Mouse (Mus musculus) gonadal fat pad, adult 2 months (tissue): ENCODE results near the gene Csf2rb2. TPM values are rescaled to one million over a fixed set of nuclear protein-coding genes. Genes with fewer than 3 reads are reported as not detected.
"Not testable (repeated sequence)": the region's sequence is repeated elsewhere in the genome, so short reads cannot be mapped to it uniquely, and the experiment has no call there.

ENCODE experiments used
- DNase-seq: peaks from one replicate; pipeline ENCODE4 v3.0.0-alpha.2; 2012; ENCODE audit warnings: low read depth
- polyA plus RNA-seq: library from polyadenylated mRNA; depleted of rRNA; stranded (reverse); fragments of >200 nt; gene quantifications from 2 replicates; pipeline ENCODE4 v1.2.3, GENCODE M21; 2012; rRNA removed

Csf2rb2 gene
- polyA plus RNA-seq = 5.7 and 6.2 TPM in 2 replicates

DNA sequence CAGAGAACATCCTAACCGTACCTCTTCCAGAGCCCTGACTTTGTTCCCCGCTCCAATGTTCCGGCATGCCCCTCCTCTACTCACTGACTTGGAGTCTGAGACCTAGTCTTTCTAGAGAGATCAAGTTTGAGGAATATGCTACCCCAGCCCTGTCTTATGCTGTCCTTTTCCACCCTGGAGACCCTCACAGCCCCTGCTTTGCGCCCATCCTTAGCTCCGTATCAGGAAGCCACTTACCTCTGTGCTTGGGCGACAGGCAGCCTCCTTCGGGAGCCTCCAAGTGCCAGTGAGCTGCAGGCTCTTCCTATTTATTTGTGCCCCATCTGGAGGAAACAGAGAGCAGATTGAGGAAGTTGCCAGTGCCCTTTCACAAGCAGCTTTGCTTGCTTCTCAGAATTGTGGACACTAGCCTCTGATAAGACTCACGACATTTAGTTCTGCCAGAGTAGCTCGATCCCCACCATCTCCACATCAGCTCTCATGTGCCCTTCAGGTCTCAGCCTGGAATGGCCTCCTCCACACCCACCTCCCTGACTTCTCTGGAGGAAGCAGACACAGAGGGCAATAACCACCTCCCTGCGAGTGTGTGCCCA lies at the start of gene Csf2rb2:
Gene Csf2rb2 (minus strand): TSS at position 381 of the 593 bp plus-strand sequence.
- DNase-seq = no peak

DNA sequence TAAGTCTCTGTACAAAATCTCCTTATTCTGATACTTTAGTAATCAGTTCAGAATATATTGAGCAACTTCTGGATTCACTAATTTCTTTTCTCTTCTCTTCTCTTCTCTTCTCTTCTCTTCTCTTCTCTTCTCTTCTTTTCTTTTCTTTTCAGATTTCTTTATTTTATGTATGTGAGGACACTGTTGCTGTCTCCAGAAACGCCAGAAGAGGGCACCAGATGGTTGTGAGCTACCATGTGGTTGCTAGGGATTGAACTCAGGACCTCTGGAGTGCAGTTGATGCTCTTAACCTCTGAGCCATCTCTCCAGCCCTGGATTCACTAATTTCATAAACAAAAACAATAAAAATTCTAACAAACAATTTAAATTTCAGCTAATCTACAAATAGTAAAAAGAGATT lies 49.4 kb upstream of the Csf2rb2 start:
- DNase-seq = no peak

DNA sequence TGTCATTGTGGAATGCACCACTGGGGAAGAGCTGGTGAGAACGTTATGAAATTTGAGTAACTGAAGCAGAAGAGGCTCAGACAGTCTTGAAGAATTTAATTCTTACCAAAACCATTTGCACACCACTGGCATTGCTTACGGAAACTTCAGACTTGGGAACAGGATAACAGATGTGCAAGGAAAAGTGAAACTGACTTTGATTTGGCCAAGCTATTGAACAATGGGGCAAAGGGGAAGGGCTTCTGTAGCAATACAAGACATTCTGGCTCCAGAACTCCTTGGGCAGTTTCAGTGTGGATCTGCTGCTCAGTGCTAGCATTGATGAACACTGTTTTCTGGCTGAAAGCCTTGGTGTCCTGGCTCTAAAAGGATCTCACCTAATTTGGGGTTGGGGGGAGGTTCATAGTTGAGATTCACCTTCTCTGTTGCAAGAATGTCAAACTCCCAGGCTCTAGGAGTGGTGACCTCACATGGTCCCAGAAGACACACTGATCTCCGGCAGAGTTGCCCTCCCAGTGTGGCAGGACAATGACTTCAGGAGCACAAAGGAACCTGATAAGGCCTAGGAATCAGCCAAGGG lies 46.2 kb upstream of the Csf2rb2 start:
- no peak for DNase-seq

DNA sequence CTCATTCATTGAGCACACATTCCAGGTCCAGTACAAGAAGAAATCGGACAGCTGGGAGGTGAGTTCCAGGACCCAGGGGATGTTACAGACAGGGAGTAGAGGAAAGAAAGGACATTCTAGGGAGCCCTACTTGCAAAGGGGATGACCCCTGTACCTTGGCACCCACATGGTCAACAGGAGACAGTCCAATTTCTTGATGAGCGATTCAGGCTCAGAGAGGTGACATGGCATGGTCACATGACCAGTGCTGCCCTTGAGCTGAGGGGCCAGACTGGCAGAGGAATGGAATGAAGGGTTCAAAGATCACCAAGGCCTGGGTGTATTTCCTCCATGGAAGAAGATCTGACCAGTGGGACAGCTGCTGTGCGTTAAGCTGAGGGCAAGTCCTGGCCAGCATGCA lies 39.0 kb upstream of the Csf2rb2 start:
- DNase-seq = no peak

DNA sequence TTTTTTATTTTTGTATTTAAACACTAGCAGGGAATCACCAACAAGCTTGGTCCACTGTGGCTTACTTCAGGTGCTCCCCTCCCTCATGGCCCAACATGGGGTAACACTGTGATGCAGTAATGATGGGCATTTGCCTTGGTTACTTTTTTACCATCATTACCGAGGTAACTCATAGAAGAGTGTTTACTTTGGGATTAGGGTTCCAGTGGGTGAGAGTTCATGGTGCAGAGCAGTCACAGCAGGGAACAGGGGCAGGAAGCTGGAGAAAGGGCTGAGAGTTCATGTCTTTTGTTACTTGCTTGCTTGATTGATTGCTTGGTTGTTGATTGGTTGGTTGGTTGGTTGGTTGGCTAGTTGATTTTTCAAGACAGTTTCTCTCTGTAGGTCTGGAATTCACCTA lies 38.2 kb upstream of the Csf2rb2 start:
- no peak for DNase-seq

DNA sequence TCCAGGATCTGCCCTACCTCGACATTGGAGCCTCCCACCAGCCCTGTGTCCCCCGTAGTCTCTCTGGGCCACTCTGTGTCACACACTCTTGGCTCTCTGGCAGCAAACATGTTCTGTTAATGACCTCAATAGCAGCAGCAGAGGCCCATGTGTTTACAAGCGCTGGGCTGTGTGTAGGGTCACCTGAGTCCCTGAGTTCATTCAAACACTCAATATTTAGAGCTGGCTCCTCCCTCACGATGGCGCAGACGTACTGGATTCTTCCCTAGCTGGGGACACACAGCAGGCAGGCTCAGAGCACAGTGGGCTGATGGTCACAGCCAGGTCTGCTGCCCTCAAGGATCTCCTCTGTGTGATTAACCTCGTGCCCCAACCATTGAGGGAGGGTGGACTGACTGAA lies 35.4 kb upstream of the Csf2rb2 start:
- not testable (repeated sequence) for DNase-seq

DNA sequence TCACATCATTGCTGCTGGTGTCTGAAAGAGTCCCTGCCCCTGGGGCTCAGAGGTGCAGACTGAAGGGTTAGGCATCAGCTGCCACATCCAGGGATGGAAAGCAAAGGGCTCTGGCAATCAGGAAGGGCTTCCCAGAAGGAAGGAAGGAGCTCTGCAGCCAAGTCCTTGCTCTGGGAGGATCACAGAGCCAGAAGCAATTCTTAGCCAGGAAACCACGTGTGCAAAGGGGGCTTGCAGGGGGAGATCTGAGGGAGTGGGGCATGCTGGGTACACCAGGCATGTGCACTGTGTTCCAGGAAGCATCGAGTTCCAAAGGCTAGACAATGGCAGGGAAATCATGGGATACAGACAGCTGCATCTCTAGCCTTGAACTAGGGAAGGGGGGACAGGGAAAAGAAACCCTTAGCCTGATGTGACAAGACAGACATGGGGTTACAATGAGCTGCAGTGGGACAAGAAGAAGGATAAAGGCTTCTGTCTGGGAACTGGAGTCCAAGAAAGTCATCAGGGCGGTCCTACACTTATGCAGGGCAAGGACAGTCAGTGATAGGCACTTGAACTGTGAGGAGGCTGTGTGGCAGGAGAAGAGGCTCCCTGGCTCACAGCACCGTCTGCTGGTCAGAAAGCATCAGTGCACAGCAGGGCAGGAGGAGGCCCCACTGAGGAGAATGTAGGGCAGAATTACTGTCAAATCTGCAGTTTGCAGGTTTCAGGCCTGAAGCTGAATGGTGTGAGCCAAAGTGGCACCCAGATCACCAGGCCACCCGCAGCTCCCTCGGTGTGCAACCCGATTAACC lies 34.3 kb upstream of the Csf2rb2 start:
- DNase-seq = not testable (repeated sequence)

DNA sequence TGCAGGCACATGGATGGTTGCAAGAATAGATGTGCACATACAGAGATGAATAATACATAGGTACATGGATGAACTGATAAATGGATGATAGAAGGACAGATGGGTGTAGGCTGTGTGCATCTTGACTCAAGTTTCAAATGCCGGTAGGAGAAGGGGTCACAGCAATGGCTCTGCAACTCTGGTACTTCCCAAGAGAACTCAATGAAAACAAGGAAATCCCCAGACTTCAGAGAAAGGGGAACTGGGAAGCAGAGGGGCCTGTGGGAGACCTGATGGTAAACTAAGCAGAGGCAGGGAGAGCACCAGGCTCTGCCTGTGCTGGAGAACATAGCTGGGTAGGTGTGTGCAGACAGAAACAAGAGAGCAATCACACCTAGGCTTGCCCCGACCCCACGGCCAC lies 28.9 kb upstream of the Csf2rb2 start:
- no peak for DNase-seq

DNA sequence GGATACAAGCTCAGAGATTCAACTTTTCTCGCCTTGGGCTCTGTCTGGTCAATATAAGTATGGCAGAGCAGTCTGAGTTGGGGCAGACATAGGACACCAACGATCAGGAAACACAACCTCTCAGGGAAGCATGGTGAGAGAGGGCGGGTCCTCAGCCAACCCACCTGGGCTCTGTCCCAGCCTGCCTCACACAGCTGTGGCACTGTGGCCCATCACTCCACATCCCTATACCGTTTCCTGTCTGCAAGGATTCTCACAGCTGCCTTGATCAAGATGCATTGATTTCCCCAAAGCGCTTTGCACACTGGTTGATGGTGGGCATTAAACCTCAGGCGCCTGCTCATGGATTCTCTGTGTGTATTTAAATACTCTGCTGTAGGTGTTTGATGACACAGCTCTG lies 27.5 kb upstream of the Csf2rb2 start:
- no peak for DNase-seq

DNA sequence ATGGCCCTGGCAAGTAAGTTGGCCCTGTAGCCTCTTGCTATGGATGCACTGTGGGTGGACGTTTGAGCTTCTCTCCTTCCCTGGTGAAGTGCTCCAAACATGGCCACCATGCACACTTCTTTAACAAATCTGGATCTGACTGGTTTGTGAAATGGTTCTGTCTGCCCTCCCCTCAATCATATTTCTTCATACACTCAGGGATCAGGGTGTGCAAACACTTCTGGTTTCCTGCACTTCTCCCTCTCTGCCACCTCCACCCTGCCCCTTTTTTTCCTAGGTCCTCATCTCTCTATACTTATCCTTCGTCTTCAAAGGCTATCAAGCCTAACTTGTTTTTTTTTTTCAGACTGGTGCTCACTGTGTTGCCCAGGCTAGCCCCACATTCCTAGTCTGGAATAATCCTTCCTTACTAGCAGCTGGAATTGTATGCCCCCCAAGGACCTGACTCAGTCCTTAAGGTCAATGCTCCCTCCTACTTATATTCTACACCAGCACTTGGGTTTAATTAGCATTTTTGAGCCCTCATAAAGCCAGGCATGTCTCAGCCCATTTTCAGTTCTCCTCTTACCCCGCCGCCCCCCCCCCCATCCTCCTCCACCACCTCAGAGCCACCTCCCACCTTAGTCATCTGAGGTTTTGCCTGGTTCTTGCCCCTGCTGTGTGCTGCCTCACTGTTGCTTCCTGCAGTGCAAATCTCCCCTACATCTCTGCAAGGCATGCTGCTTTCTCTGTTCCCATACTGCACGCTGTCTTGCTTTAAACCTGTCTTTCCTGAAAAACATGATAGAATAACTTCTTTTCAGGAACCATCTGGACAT lies 26.2 kb upstream of the Csf2rb2 start:
- DNase-seq = no peak

DNA sequence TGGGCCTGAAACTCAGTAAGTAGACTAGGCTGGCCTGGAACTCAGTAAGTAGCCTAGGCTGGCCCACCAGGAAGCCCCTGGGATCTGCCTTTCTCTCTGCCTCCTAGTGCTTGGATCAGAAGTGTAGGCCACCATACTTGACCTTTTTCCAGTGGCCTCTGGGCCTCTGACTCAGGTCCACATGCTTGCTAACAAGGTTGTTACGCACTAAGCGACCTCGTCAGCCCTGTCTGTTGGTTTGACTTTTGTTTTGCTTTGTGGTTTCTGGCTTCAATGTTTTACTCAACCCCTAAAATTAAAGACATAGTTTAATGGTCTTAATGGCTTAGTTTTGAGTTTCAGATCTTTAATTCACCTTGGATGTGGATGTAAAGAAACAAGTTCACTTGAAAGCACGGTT lies 25.2 kb upstream of the Csf2rb2 start:
- no peak for DNase-seq

DNA sequence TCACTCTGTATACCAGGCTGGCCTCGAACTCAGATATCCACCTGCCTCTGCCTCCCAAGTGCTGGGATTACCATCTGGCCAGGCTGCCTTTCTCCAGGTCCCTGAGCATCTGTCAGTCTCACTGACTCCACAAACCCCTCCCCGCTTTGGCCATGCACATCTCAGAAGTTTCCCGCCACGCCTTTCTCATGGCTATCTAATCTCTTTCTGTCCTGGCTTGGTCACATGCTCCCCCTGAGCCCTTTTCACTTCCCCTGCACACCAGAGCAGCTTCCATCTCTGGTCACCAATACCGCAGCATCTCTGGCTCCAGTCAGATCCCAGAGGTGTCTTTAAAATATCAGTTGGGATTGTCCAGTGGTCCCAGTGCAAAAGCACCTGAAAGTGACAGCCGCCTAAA lies 24.5 kb upstream of the Csf2rb2 start:
- DNase-seq = not testable (repeated sequence)

DNA sequence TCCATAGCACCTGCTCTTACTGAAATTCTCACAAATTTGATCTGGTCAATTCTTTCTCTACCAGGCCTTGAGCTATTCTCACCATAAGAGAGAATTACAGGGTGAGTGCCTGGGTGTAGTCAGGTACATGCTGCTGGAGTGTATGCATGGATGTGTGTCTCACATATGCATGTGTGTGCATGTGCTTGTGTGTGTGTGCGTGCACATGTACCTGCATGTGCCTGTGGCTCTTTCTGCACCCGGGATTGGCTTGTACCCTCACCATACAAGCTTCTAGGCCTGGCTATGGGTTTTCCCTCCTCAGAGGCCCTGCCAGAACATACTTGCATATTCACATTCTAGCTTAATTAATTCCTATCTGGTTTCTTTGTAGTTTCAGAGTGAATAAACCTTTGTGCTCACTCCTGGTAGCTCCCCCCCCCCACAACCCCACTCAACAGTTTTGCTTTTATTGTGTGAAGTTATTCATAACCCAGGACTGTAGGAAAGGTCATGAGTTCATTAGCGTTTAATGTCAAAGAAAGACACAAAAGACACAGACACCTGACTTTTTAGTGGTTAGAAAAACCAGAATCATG lies 23.1 kb upstream of the Csf2rb2 start:
- no peak for DNase-seq

DNA sequence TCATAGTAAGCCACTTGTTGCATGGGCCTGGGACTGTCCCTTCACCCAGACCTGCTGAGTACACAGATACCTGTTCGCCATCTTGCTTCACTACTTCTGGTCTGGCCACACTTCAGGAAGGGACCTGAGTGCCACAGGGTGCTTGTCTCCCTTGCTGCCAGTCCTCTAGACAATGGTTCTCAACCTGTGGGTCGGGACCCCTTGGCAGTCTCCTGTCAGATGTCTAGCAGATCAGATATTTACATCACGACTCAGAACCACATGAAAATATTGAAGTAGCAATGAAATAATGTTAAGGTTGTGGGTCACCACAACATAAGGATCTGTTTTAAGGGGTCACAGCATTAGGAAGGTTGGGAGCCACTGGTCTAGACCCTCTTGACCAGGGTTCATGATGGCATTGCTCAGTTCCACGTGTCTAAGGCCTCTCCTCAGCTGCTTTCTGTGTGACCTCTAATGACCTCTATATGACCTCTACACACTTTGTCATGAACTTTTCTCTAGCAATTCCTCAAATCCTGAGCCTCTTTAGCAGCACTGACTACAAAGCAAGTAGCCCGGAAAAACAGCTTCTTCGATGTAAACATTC lies 22.3 kb upstream of the Csf2rb2 start:
- not testable (repeated sequence) for DNase-seq

DNA sequence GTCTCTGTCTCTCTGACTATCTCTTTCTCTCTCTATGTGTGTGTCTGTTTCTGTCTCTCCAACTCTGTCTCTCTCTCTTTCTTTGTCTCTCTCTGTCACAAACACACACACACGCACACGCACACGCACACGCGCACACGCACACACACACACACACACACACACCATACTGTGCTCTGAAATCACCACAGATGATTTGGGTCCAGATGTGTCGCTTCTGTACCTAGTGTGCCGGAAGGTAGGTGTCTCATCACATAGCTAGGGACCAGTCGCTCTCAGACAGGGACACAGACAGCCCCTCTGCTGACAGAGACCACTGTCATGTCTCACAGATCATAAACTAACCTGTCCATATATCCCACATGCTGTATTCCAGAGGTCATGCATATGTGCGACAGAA lies 21.2 kb upstream of the Csf2rb2 start:
- no peak for DNase-seq

DNA sequence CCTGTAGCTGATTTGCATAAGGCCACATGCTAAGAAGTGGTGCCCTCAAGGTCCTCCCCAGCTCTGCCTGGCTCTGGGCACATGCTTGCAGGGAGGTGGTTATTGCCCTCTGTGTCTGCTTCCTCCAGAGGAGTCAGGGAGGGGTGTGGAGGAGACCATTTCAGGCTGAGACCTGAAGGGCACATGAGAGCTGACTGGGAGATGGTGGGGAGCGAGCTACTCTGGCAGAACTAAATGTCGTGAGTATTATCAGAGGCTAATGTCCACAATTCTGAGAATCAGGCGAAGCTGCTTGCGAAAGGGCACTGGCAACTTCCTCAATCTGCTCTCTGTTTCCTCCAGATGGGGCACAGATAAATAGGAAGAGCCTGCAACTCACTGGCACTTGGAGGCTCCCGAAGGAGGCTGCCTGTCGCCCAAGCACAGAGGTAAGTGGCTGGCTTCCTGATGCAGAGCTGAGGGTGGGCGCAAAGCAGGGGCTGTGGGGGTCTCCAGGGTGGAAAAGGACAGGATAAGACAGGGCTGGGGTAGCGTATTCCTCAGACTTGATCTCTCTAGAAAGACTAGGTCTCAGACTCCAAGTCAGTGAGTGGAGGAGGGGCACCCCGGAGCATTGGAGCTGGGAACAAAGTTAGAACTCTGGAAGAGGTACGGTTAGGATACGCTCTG lies 20.3 kb upstream of the Csf2rb2 start, which contains the start of gene Csf2rb:
Gene Csf2rb (plus strand): TSS at position 82 of the 669 bp plus-strand sequence.
- no peak for DNase-seq

DNA sequence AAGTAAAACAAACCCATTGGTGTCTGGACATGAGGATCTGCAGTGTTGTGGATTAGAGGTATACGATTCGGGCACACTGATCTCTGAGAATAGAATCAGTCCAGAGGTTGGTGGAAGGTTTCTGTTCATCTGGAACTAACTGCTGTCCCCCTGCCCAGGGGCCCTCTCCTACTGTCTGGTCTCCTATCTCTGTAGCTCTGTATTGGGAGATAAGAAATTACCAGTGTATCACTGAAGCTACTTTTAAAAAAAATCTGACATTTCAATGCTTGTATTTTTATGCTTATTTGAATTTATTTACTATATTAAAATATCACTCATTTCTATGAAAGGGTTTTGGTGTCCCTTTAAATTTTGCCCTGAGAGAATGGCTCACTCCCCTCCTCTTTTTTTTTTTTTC lies 18.8 kb upstream of the Csf2rb2 start:
- DNase-seq = no peak

DNA sequence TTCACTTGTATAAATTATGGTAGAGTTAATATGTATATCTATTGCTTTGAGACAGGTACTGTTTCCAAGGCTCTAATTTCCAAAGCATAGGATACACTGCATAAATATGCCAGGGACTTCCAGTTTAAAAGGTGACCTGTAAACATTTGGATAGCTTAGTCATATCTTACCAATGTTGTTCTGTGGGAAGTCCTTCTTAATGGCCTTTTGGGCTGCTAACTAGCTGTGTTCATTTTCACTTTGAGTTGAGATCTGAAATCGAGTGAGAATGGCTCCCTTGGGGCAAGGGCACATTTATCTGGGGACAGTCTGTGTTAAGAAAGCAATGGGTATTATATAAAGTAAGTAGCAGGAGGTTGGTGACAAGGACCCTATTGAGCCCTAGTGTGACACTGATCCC lies 17.8 kb upstream of the Csf2rb2 start:
- DNase-seq = no peak

DNA sequence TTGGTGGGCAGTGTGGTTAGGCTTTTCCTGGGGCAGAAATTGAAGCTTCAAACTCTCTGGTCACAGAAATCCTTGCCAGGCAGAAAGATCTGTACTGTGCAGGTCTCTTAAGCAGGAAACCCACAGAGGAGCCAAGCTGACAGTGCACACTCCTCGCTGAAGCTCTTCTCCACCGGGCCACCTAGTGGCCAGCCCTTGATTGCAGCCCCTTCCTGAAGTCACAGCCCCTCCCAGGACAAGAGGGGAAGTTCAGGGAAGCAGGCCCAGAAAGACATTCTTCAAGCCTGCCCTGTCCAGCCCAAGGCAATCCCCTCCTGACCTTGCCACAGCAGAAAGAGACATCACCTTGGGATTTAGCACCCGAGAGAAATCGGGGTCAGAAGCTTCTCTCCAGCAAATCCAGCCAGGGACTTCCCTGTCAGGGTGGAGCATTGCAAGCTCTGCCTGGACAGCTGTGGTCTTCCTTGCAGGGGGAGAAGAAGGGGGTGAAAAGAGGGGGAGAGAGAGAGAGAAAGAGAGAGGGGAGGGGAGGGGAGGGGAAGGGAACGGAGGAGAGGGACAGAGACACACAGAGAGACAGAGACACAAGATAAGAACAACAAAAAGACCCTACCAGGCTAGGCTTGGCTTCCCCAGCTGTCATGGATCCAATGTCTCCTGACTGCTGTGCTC lies 15.4 kb upstream of the Csf2rb2 start:
- DNase-seq = no peak
